In genomic region chr9:37750319-37751075, GRCm38 (mm10) we compare ENCODE assay signal across 13 mouse cellular contexts. TPM values are rescaled to one million over a fixed set of nuclear protein-coding genes. Genes with fewer than 3 reads are reported as not detected.
DNase-seq lines count a peak whose midpoint lies in the region; ATAC-seq lines count a peak whose summit lies in the region.
"Had no signal": no experiment of that assay in that cellular context is flagged by ENCODE, and none has a peak within 500 bp of the region (broad histone marks: within the 10 kb centered on the region; RNA-seq: fewer than 3 reads in every experiment).

No protein-coding gene starts in this region.

- H3K27me3 ChIP-seq in hindbrain, embryonic 14.5 days (ENCODE audit: control insufficient read depth, insufficient read depth, low read length): no peaks in the 10 kb centered on the region
- no peaks in the 10 kb centered on the region for H3K27me3 ChIP-seq in midbrain, embryonic 14.5 days (ENCODE audit: control insufficient read depth, insufficient read depth, low read length)
- H3K27me3 ChIP-seq in liver, embryonic 11.5 days (replicated peaks; ENCODE audit: control insufficient read depth, insufficient read depth, low read length): no peaks in the 10 kb centered on the region
- H3K27me3 ChIP-seq: CH12.LX; embryonic facial prominence, embryonic 15.5 days; liver, embryonic 15.5 days had no signal

- intact Hi-C loops in left cerebral cortex, postnatal 4 days (cut with DNase I): no loop called here

- DNase-seq in left cerebral cortex, adult 11 months (ENCODE audit: low spot score): peak; percentile 7
- no peak for DNase-seq in left cerebral cortex, postnatal 4 days
- no peak for DNase-seq in hindbrain, embryonic 14.5 days (ENCODE audit: low spot score)
- DNase-seq in midbrain, embryonic 14.5 days: peak; percentile 42
- no peak for DNase-seq in liver, embryonic 11.5 days (ENCODE audit: low spot score)
- DNase-seq in spleen, postnatal 4 days (ENCODE audit: low spot score in 2 of 2): no peak
- no peak for DNase-seq in kidney, adult 11 months
- DNase-seq: adrenal gland, postnatal 25 days had no signal

- WGBS in hindbrain, embryonic 14.5 days: 18% methylated on average over 7 of the region's 7 CpGs
- WGBS in midbrain, embryonic 14.5 days: 31% methylated on average over 7 of the region's 7 CpGs
- 42% methylated on average over 7 of the region's 7 CpGs for WGBS in liver, embryonic 11.5 days

- H3K4me2 ChIP-seq in hindbrain, embryonic 14.5 days (replicated peaks): no peak overlapping the region
- H3K4me2 ChIP-seq in midbrain, embryonic 14.5 days (ENCODE audit: low read length): no peak overlapping the region
- no peak overlapping the region for H3K4me2 ChIP-seq in liver, embryonic 11.5 days
- H3K4me2 ChIP-seq: embryonic facial prominence, embryonic 15.5 days; liver, embryonic 15.5 days had no signal

- H3K9ac ChIP-seq in hindbrain, embryonic 14.5 days: no peak overlapping the region
- no peak overlapping the region for H3K9ac ChIP-seq in midbrain, embryonic 14.5 days (replicated peaks; ENCODE audit: low read length)
- no peak overlapping the region for H3K9ac ChIP-seq in liver, embryonic 11.5 days (ENCODE audit: low read depth, low read length)
- H3K9ac ChIP-seq: embryonic facial prominence, embryonic 15.5 days; liver, embryonic 15.5 days had no signal

- peaks cover 7% of the 10 kb centered on the region for H3K4me1 ChIP-seq in hindbrain, embryonic 14.5 days (replicated peaks; ENCODE audit: control insufficient read depth, insufficient read depth, low read length)
- H3K4me1 ChIP-seq in midbrain, embryonic 14.5 days (ENCODE audit: control insufficient read depth, insufficient read depth, low read length): peaks cover 9% of the 10 kb centered on the region; the same call in 1 of the 2 replicates
- H3K4me1 ChIP-seq in liver, embryonic 11.5 days (replicated peaks; ENCODE audit: control insufficient read depth, insufficient read depth, low read length): no peaks in the 10 kb centered on the region
- H3K4me1 ChIP-seq: liver, embryonic 15.5 days had no signal

- H3K27ac ChIP-seq in hindbrain, embryonic 14.5 days: 0 out of 2 replicates have a peak overlapping the region, but pooled peaks have one; percentile 17
- peak overlapping the region; percentile 8 for H3K27ac ChIP-seq in midbrain, embryonic 14.5 days (replicated peaks; ENCODE audit: low read depth, low read length)
- no peak overlapping the region for H3K27ac ChIP-seq in liver, embryonic 11.5 days (ENCODE audit: low read depth, low read length)
- H3K27ac ChIP-seq: embryonic facial prominence, embryonic 15.5 days; liver, embryonic 15.5 days had no signal

- no peaks in the 10 kb centered on the region for H3K36me3 ChIP-seq in hindbrain, embryonic 14.5 days (replicated peaks; ENCODE audit: control insufficient read depth, insufficient read depth)
- no peaks in the 10 kb centered on the region for H3K36me3 ChIP-seq in midbrain, embryonic 14.5 days (ENCODE audit: control insufficient read depth, insufficient read depth, low read length)
- no peaks in the 10 kb centered on the region for H3K36me3 ChIP-seq in liver, embryonic 11.5 days (ENCODE audit: control insufficient read depth, insufficient read depth, low read length)
- H3K36me3 ChIP-seq: embryonic facial prominence, embryonic 15.5 days; liver, embryonic 15.5 days had no signal

- H3K9me3 ChIP-seq in hindbrain, embryonic 14.5 days (ENCODE audit: control insufficient read depth, low read length): no peaks in the 10 kb centered on the region
- H3K9me3 ChIP-seq in midbrain, embryonic 14.5 days (ENCODE audit: control insufficient read depth, low read length): no peaks in the 10 kb centered on the region
- H3K9me3 ChIP-seq in liver, embryonic 11.5 days (ENCODE audit: control insufficient read depth, low read length): no peaks in the 10 kb centered on the region
- H3K9me3 ChIP-seq: embryonic facial prominence, embryonic 15.5 days; liver, embryonic 15.5 days had no signal

- H3K4me3 ChIP-seq in hindbrain, embryonic 14.5 days (replicated peaks; ENCODE audit: low read length): no peak overlapping the region
- no peak overlapping the region for H3K4me3 ChIP-seq in midbrain, embryonic 14.5 days (replicated peaks; ENCODE audit: low read depth, low read length)
- no peak overlapping the region for H3K4me3 ChIP-seq in liver, embryonic 11.5 days (ENCODE audit: low read depth, low read length)
- H3K4me3 ChIP-seq: embryonic facial prominence, embryonic 15.5 days; liver, embryonic 15.5 days had no signal

- peak; percentile 65 for ATAC-seq in hindbrain, embryonic 14.5 days (ENCODE audit: low FRiP score)
- ATAC-seq in midbrain, embryonic 14.5 days (ENCODE audit: low FRiP score, low TSS enrichment): peak; percentile 69
- no peak for ATAC-seq in liver, embryonic 11.5 days (replicated peaks; ENCODE audit: low FRiP score)
- no peak for ATAC-seq in erythroid progenitor cell, adult 5-6 weeks (replicated peaks; ENCODE audit: low FRiP score, poor library complexity, severe bottlenecking)

RNA-seq across cellular contexts. Expression of gene Olfr874, which starts 5.6 kb away (rescaled TPM):
- not detected for total RNA-seq in left cerebral cortex, postnatal 4 days (2021)
- polyA plus RNA-seq in hindbrain, embryonic 14.5 days (2014; fragmentation: Nextera tagmentation; extraction: Ambion mirVana): not detected in 2 replicates
- polyA plus RNA-seq in midbrain, embryonic 14.5 days (2014; fragmentation: Nextera tagmentation; extraction: Ambion mirVana): not detected in 2 replicates
- polyA plus RNA-seq in liver, embryonic 11.5 days (2014; fragmentation: Nextera tagmentation; extraction: Ambion mirVana): not detected in 2 replicates
- total RNA-seq in erythroid progenitor cell, adult 5-6 weeks (2015; ENCODE audit: low replicate concordance): not detected in 2 replicates
- not detected in 2 replicates for total RNA-seq in erythroid progenitor cell, adult 5-6 weeks (2017; ENCODE audit: low replicate concordance)
- total RNA-seq: adrenal gland, postnatal 25 days; CH12.LX had no signal
- polyA plus RNA-seq: intestine, embryonic 14.5 days; liver, embryonic 15.5 days had no signal

RNA-seq across cellular contexts. Expression of gene Olfr875, which starts 21.2 kb away (rescaled TPM):
- total RNA-seq in left cerebral cortex, postnatal 4 days (2021): not detected
- polyA plus RNA-seq in hindbrain, embryonic 14.5 days (2014; fragmentation: Nextera tagmentation; extraction: Ambion mirVana): not detected in 2 replicates
- polyA plus RNA-seq in midbrain, embryonic 14.5 days (2014; fragmentation: Nextera tagmentation; extraction: Ambion mirVana): not detected in 2 replicates
- not detected in 2 replicates for polyA plus RNA-seq in liver, embryonic 11.5 days (2014; fragmentation: Nextera tagmentation; extraction: Ambion mirVana)
- total RNA-seq in erythroid progenitor cell, adult 5-6 weeks (2015; ENCODE audit: low replicate concordance): not detected in 2 replicates
- total RNA-seq in erythroid progenitor cell, adult 5-6 weeks (2017; ENCODE audit: low replicate concordance): not detected in 2 replicates
- total RNA-seq: adrenal gland, postnatal 25 days; CH12.LX had no signal
- polyA plus RNA-seq: intestine, embryonic 14.5 days; liver, embryonic 15.5 days had no signal

RNA-seq across cellular contexts. Expression of gene Olfr160, which starts 34.4 kb away (rescaled TPM):
- not detected for total RNA-seq in left cerebral cortex, postnatal 4 days (2021)
- polyA plus RNA-seq in hindbrain, embryonic 14.5 days (2014; fragmentation: Nextera tagmentation; extraction: Ambion mirVana): not detected in 2 replicates
- not detected in 2 replicates for polyA plus RNA-seq in midbrain, embryonic 14.5 days (2014; fragmentation: Nextera tagmentation; extraction: Ambion mirVana)
- not detected in 2 replicates for polyA plus RNA-seq in liver, embryonic 11.5 days (2014; fragmentation: Nextera tagmentation; extraction: Ambion mirVana)
- not detected in 2 replicates for total RNA-seq in erythroid progenitor cell, adult 5-6 weeks (2015; ENCODE audit: low replicate concordance)
- not detected in 2 replicates for total RNA-seq in erythroid progenitor cell, adult 5-6 weeks (2017; ENCODE audit: low replicate concordance)
- total RNA-seq: adrenal gland, postnatal 25 days; CH12.LX had no signal
- polyA plus RNA-seq: intestine, embryonic 14.5 days; liver, embryonic 15.5 days had no signal

RNA-seq across cellular contexts. Expression of gene Olfr876, which starts 52.3 kb away (rescaled TPM):
- total RNA-seq in left cerebral cortex, postnatal 4 days (2021): not detected
- not detected in 2 replicates for polyA plus RNA-seq in hindbrain, embryonic 14.5 days (2014; fragmentation: Nextera tagmentation; extraction: Ambion mirVana)
- not detected in 2 replicates for polyA plus RNA-seq in midbrain, embryonic 14.5 days (2014; fragmentation: Nextera tagmentation; extraction: Ambion mirVana)
- not detected in 2 replicates for polyA plus RNA-seq in liver, embryonic 11.5 days (2014; fragmentation: Nextera tagmentation; extraction: Ambion mirVana)
- not detected in 2 replicates for total RNA-seq in erythroid progenitor cell, adult 5-6 weeks (2015; ENCODE audit: low replicate concordance)
- total RNA-seq in erythroid progenitor cell, adult 5-6 weeks (2017; ENCODE audit: low replicate concordance): not detected in 2 replicates
- total RNA-seq: adrenal gland, postnatal 25 days; CH12.LX had no signal
- polyA plus RNA-seq: intestine, embryonic 14.5 days; liver, embryonic 15.5 days had no signal

Comparison
In these comparisons a context has a peak if more than half of its experiments do, and no peak if none do; other contexts are left out.
1. DNase-seq: peak in left cerebral cortex, adult 11 months (single experiment) and midbrain, embryonic 14.5 days (single experiment); none in left cerebral cortex, postnatal 4 days (single experiment), hindbrain, embryonic 14.5 days (single experiment), liver, embryonic 11.5 days (single experiment), spleen, postnatal 4 days (0 of 2) and kidney, adult 11 months (single experiment).
2. ATAC-seq: peak in hindbrain, embryonic 14.5 days (single experiment) and midbrain, embryonic 14.5 days (single experiment); none in liver, embryonic 11.5 days (single experiment) and erythroid progenitor cell, adult 5-6 weeks (single experiment).